Mouse (Mus musculus) small intestine, adult 2 months (tissue): ENCODE results near the gene Prc1.

Experiments
- CTCF ChIP-seq: fragments of 200-500 bp; IDR thresholded peaks from 2 replicates; pipeline ENCODE4 v1.5.1; 2012; ENCODE audit warnings: low read depth, mild to moderate bottlenecking, control low read depth, inconsistent platforms, low read length, moderate library complexity, mixed read lengths; ENCODE audit not compliant: insufficient replicate concordance, insufficient read length; ENCODE audit errors: extremely low read depth
- POLR2A ChIP-seq: fragments of 200-500 bp; IDR thresholded peaks from 2 replicates; pipeline ENCODE4 v1.6.1; 2012; ENCODE audit warnings: low read depth, mild to moderate bottlenecking, control low read depth, inconsistent platforms, low read length, moderate library complexity

GRCm38 (mm10) chr7:80347670-80348586 is 53.7 kb downstream of the Prc1 start:
- TF ChIP-seq CTCF (no peak), POLR2A (no peak)
